ENCODE assay signal across 9 mouse cellular contexts in the genomic region with DNA sequence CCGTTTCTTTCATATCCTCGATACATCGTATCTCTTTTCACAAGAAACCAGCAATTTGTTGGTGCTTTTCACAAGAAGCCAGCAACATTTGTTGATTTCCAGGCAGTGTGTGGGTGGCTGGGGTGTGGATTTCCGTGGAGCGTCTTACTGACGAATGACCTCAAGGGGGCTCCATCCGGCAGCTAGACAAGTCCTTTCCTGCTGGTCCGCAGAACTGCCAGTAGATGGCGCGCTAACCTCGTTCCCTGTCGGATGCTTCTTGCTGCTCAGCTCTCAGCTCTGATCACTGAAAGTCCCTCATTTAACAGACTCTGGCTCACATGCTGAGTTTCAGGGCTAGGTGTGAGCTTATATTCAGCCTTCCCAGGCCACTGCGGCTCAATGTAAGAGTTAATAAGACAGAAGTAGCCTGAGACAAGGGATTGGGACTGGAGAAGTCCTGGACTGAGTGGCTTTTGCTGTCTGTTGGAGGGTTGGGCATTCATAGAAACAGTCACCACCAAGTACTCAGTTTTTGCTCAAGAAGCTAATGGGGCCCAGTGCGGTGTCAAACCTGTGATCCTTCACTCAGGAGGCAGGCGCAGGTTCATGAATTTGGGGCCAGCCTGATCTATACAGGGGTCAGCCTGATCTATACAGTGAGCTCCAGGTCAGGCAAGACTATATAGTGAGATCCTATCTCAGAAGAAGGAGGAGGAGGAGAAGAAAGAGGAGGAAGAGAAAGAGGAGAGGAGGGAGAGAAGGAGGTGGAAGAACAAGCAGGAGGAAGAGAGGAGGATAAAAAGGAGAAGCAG. TPM values are rescaled to one million over a fixed set of nuclear protein-coding genes. Genes with fewer than 3 reads are reported as not detected.
DNase-seq lines count a peak whose midpoint lies in the region; ATAC-seq and TF ChIP-seq lines count a peak whose summit lies in the region.
"Had no signal": no experiment of that assay in that cellular context is flagged by ENCODE, and none has a peak within 500 bp of the region (broad histone marks: within the 10 kb centered on the region; RNA-seq: fewer than 3 reads in every experiment).

No protein-coding gene starts in this region.

- H3K4me3 ChIP-seq in bone marrow, adult 2 months (replicated peaks; ENCODE audit: control insufficient read depth, low read depth, low read length), result no peak overlapping the region
- peak overlapping the region; percentile 26 for H3K4me3 ChIP-seq in embryonic facial prominence, embryonic 15.5 days (replicated peaks)
- H3K4me3 ChIP-seq in heart, embryonic 15.5 days, result no peak overlapping the region
- H3K4me3 ChIP-seq in liver, embryonic 14.5 days (ENCODE audit: insufficient read depth in 1 of 2, low read depth in 2 of 2, low read length in 2 of 2), result no peak overlapping the region
- no peak overlapping the region for H3K4me3 ChIP-seq in neural tube, embryonic 13.5 days
- H3K4me3 ChIP-seq: heart, embryonic 13.5 days had no signal

- 11% methylated on average over 15 of the region's 15 CpGs for WGBS in bone marrow, adult 2 months
- WGBS in embryonic facial prominence, embryonic 15.5 days, result 7% methylated on average over 15 of the region's 15 CpGs
- 9% methylated on average over 15 of the region's 15 CpGs for WGBS in heart, embryonic 15.5 days
- 11% methylated on average over 15 of the region's 15 CpGs for WGBS in liver, embryonic 14.5 days (ENCODE audit: insufficient replicate concordance)
- 12% methylated on average over 15 of the region's 15 CpGs for WGBS in neural tube, embryonic 13.5 days

- no peak for TF ChIP-seq POLR2A in bone marrow, adult 2 months (IDR thresholded peaks at IDR 0.05; ENCODE audit: borderline replicate concordance, control insufficient read depth, low read depth, low read length)

- DNase-seq in CD4-positive helper T cell, adult 2 months (ENCODE audit: low read depth, low spot score), result peak; percentile 88
- DNase-seq in kidney, postnatal 14 days, result peak; percentile 88
- peak; percentile 56 to 73 (median 66) for DNase-seq in liver, embryonic 14.5 days (ENCODE audit: low read depth in 3 of 3, low spot score in 3 of 3)
- DNase-seq in telencephalon, adult 2 months (ENCODE audit: low read depth, low spot score), result peak; percentile 94

- H3K4me2 ChIP-seq in embryonic facial prominence, embryonic 15.5 days (replicated peaks), result peak overlapping the region; percentile 52
- H3K4me2 ChIP-seq in heart, embryonic 15.5 days, result 0 out of 2 replicates have a peak overlapping the region, but pooled peaks have one; percentile 8
- H3K4me2 ChIP-seq in liver, embryonic 14.5 days (ENCODE audit: low read depth), result no peak overlapping the region
- peak overlapping the region; percentile 32 for H3K4me2 ChIP-seq in neural tube, embryonic 13.5 days
- H3K4me2 ChIP-seq: heart, embryonic 13.5 days had no signal

- peaks cover 5% of the 10 kb centered on the region; the same call in 1 of the 2 replicates for H3K27me3 ChIP-seq in embryonic facial prominence, embryonic 15.5 days
- H3K27me3 ChIP-seq in heart, embryonic 15.5 days, result peaks cover 24% of the 10 kb centered on the region
- H3K27me3 ChIP-seq in liver, embryonic 14.5 days (ENCODE audit: control insufficient read depth, insufficient read depth, low read length), result no peaks in the 10 kb centered on the region
- peaks cover 54% of the 10 kb centered on the region for H3K27me3 ChIP-seq in neural tube, embryonic 13.5 days

- no peaks in the 10 kb centered on the region for H3K36me3 ChIP-seq in embryonic facial prominence, embryonic 15.5 days
- no peaks in the 10 kb centered on the region for H3K36me3 ChIP-seq in heart, embryonic 15.5 days
- no peaks in the 10 kb centered on the region for H3K36me3 ChIP-seq in liver, embryonic 14.5 days (replicated peaks; ENCODE audit: control insufficient read depth, insufficient read depth, low read depth)
- H3K36me3 ChIP-seq in neural tube, embryonic 13.5 days, result no peaks in the 10 kb centered on the region
- H3K36me3 ChIP-seq: heart, embryonic 13.5 days had no signal

- peak; percentile 75 for ATAC-seq in embryonic facial prominence, embryonic 15.5 days (ENCODE audit: insufficient number of reproducible peaks, low FRiP score, low TSS enrichment, low read depth)
- ATAC-seq in heart, embryonic 15.5 days (replicated peaks; ENCODE audit: insufficient number of reproducible peaks, insufficient read depth, low FRiP score, low read depth), result 0 out of 2 replicates have a peak, but pooled peaks have one; percentile 35
- ATAC-seq in liver, embryonic 14.5 days (ENCODE audit: insufficient read depth), result no peak
- ATAC-seq in neural tube, embryonic 13.5 days (ENCODE audit: low read depth), result peak; percentile 74

- no peak overlapping the region for H3K9ac ChIP-seq in embryonic facial prominence, embryonic 15.5 days
- H3K9ac ChIP-seq in heart, embryonic 15.5 days, result no peak overlapping the region
- no peak overlapping the region for H3K9ac ChIP-seq in liver, embryonic 14.5 days (replicated peaks)
- H3K9ac ChIP-seq in neural tube, embryonic 13.5 days, result peak overlapping the region; percentile 50; the same call in 1 of the 2 replicates
- H3K9ac ChIP-seq: heart, embryonic 13.5 days had no signal

- no peak overlapping the region for H3K27ac ChIP-seq in bone marrow, adult 2 months (ENCODE audit: control insufficient read depth, insufficient read depth, low read depth, low read length, poor library complexity)
- H3K27ac ChIP-seq in embryonic facial prominence, embryonic 15.5 days (replicated peaks), result no peak overlapping the region; the same call in 1 of the 2 replicates
- no peak overlapping the region for H3K27ac ChIP-seq in heart, embryonic 15.5 days
- H3K27ac ChIP-seq in liver, embryonic 14.5 days, result no peak overlapping the region
- H3K27ac ChIP-seq in neural tube, embryonic 13.5 days (replicated peaks), result 0 out of 2 replicates have a peak overlapping the region, but pooled peaks have one; percentile 46
- H3K27ac ChIP-seq: heart, embryonic 13.5 days had no signal

- TF ChIP-seq CTCF in bone marrow, adult 2 months (IDR thresholded peaks at IDR 0.05; ENCODE audit: control insufficient read depth, insufficient read depth, low read length), result peak; percentile 100
- peak; percentile 99 for TF ChIP-seq CTCF in liver, embryonic 14.5 days (IDR thresholded peaks at IDR 0.05; ENCODE audit: low read depth)

- no peaks in the 10 kb centered on the region for H3K9me3 ChIP-seq in embryonic facial prominence, embryonic 15.5 days (replicated peaks)
- H3K9me3 ChIP-seq in heart, embryonic 15.5 days (replicated peaks), result no peaks in the 10 kb centered on the region
- no peaks in the 10 kb centered on the region for H3K9me3 ChIP-seq in liver, embryonic 14.5 days (ENCODE audit: control insufficient read depth, low read length)
- H3K9me3 ChIP-seq in neural tube, embryonic 13.5 days, result no peaks in the 10 kb centered on the region
- H3K9me3 ChIP-seq: heart, embryonic 13.5 days had no signal

- TF ChIP-seq EP300 in liver, embryonic 14.5 days (IDR thresholded peaks at IDR 0.05; ENCODE audit: low read depth), result no peak

- H3K4me1 ChIP-seq in bone marrow, adult 2 months (ENCODE audit: control insufficient read depth, insufficient read depth, low read length), result peaks cover 2% of the 10 kb centered on the region; the same call in 1 of the 2 replicates
- peaks cover 5% of the 10 kb centered on the region; the same call in 1 of the 2 replicates for H3K4me1 ChIP-seq in embryonic facial prominence, embryonic 15.5 days
- no peaks in the 10 kb centered on the region for H3K4me1 ChIP-seq in heart, embryonic 15.5 days (replicated peaks)
- no peaks in the 10 kb centered on the region for H3K4me1 ChIP-seq in liver, embryonic 14.5 days (replicated peaks; ENCODE audit: control insufficient read depth in 2 of 2, insufficient read depth in 2 of 2, low read length in 1 of 2)
- peaks cover 9% of the 10 kb centered on the region; the same call in 1 of the 2 replicates for H3K4me1 ChIP-seq in neural tube, embryonic 13.5 days (replicated peaks)

RNA-seq across cellular contexts. Expression of a gene that starts 19.0 kb away (rescaled TPM):
- 22.4 and 70.7 TPM in 2 replicates for polyA plus RNA-seq in bone marrow, adult 2 months (2011; ENCODE audit: insufficient read depth, insufficient read length, low replicate concordance, missing spikeins)
- 3.4 and 3.7 TPM in 2 replicates for polyA plus RNA-seq in embryonic facial prominence, embryonic 15.5 days (2015; fragmentation: Nextera tagmentation; extraction: Ambion mirVana)
- polyA plus RNA-seq in heart, embryonic 15.5 days (2015; fragmentation: Nextera tagmentation; extraction: Ambion mirVana), result 1.3 and 2.9 TPM in 2 replicates
- 3.2 and 3.9 TPM in 2 replicates for polyA plus RNA-seq in liver, embryonic 14.5 days (2012; rRNA removed)
- 1.7 and 3.0 TPM in 2 replicates for polyA plus RNA-seq in liver, embryonic 14.5 days (2014; fragmentation: Nextera tagmentation; extraction: Ambion mirVana)
- 1.5 and 1.6 TPM in 2 replicates for polyA plus RNA-seq in neural tube, embryonic 13.5 days (2015; fragmentation: Nextera tagmentation; extraction: Ambion mirVana)

RNA-seq across cellular contexts. Expression of a gene that starts 54.3 kb away (rescaled TPM):
- not detected in 2 replicates for polyA plus RNA-seq in bone marrow, adult 2 months (2011; ENCODE audit: insufficient read depth, insufficient read length, low replicate concordance, missing spikeins)
- 1.8 and 3.1 TPM in 2 replicates for polyA plus RNA-seq in embryonic facial prominence, embryonic 15.5 days (2015; fragmentation: Nextera tagmentation; extraction: Ambion mirVana)
- not detected in 2 replicates for polyA plus RNA-seq in heart, embryonic 15.5 days (2015; fragmentation: Nextera tagmentation; extraction: Ambion mirVana)
- polyA plus RNA-seq in liver, embryonic 14.5 days (2012; rRNA removed), result not detected in 2 replicates
- polyA plus RNA-seq in liver, embryonic 14.5 days (2014; fragmentation: Nextera tagmentation; extraction: Ambion mirVana), result not detected in 2 replicates
- 4.5 and 5.6 TPM in 2 replicates for polyA plus RNA-seq in neural tube, embryonic 13.5 days (2015; fragmentation: Nextera tagmentation; extraction: Ambion mirVana)
- polyA plus RNA-seq: heart, embryonic 13.5 days had no signal
